Mouse (Mus musculus) thymus, adult 2 months (tissue): ENCODE results near the gene Nr3c2.

ENCODE experiments used
- CTCF ChIP-seq: fragments of 200-500 bp; IDR thresholded peaks from 2 replicates; pipeline ENCODE4 v1.5.1; 2012; ENCODE audit warnings: mild to moderate bottlenecking, control low read depth, low read length, moderate library complexity, borderline replicate concordance; ENCODE audit not compliant: control insufficient read depth, poor library complexity, insufficient read depth; ENCODE audit errors: extremely low read depth
- POLR2A ChIP-seq: fragments of 200-500 bp; IDR thresholded peaks from 2 replicates; pipeline ENCODE4 v1.6.1; 2012; ENCODE audit warnings: mild to moderate bottlenecking, low read length, control low read depth, moderate library complexity; ENCODE audit not compliant: control insufficient read depth, poor library complexity, insufficient read depth; ENCODE audit errors: extremely low read depth

DNA sequence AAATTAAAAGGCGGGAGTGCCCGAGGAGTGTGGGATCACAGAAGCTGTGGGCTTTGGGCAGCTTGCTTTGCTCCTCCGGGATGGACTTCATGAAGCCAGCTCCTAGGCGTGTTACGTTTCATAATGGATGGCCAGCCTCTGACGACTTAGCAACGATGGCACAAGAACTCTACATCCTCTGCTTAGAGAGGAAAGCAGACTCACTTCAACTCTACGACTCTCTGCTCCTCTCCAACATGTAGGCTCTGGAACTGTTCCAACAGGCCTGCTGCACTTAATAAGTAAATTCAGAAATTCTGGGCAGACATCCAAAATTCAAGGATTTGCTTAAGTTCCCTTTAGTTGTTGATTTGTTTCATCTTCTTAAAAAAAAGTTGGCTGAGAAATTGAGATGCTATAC, 315.4 kb downstream of the Nr3c2 start:
- no peak for TF ChIP-seq CTCF
- TF ChIP-seq POLR2A: no peak
